Mouse (Mus musculus): ENCODE measurements around the gene Zcchc10. TPM values are rescaled to one million over a fixed set of nuclear protein-coding genes. Genes with fewer than 3 reads are reported as not detected.
"Not testable (repeated sequence)": the region's sequence is repeated elsewhere in the genome, so short reads cannot be mapped to it uniquely, and the experiment has no call there.

Gene Zcchc10
- total RNA-seq (2014; fragmentation: Nextera tagmentation) (18.5 TPM in 2 replicates), total RNA-seq (2017) (7.4 and 10.3 TPM in 2 replicates)

DNA sequence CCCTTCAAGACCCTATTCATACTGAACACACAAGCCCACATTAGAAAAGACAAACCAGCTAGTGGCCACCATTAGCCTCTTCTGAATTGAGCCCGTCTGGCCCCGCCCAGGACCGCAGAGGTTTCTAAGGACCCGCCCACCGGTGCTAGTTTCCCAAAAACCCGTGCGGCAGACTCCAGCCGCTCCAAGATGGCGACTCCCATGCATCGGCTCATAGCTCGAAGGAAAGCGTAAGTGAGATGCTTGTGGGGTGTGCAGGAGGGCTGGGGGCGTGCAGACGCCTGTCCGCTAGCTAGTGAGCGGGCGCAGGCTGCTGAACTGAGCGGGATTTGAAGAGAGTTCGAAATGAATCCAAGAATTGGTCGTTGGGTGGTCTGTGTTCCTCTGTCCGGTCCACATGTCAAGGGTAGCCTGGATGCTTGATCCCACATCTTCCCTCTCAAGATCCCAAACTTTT lies at the start of gene Zcchc10:
Zcchc10 (plus strand) TSS at position 168 of the 457 bp plus-strand sequence.
- peak; percentile 100 for ATAC-seq (replicated peaks; ENCODE audit: poor library complexity, severe bottlenecking)

DNA sequence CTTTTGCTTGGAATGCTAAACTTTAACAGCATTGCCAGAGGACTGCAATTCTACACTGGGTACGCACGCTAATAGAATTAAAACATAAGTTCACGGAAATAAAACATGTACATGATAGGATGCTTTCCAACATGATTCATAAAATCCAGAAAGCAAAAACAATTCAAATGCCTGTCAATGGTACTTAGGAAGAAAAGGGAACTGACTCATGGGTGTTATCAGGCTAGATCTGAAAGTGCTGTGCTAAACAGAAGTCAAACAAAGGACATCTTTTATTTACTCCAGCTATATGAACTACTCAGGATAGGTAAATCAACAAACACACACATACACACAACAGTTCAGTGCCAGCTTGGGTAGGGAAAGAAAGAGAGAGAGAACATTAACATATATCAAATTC lies 49.1 kb upstream of the Zcchc10 start:
- no peak for ATAC-seq (replicated peaks; ENCODE audit: poor library complexity, severe bottlenecking)

DNA sequence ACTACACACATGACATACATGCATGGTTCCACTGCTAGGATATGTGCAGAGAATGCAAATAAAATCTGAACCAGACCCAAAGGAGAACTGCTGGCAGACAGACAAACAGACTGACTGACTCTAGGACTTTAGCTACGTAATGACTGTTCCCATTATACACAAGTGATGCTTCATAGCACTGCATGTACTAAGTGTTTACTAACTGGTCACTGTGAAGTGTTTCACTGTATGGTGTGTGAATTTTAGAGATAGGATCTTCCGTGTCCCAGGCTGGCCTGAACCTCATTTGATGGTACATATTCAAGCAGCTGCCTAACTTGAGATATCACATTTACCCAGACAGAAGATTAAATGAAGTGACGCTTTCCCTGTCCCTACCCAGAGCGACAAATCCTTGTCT lies 46.1 kb upstream of the Zcchc10 start:
- ATAC-seq (replicated peaks; ENCODE audit: poor library complexity, severe bottlenecking), result no peak

DNA sequence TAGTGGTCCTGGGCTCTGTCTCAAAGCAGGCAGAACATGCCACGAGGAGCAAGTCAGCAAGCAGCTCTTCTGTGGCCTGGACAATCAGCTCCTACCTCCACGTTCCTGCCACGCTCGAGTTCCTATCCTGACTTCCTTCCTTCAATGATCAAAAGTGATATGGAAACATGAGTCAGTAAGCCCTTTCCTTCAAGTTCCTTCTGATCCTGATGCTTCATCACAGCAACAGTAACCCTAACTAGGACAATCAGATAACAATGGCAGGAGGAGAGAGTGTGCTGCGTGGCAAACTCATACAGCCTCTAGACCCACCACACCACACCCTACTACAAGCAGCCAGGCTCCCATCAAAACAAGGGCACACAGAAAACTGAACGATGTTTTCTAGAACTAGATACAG lies 38.6 kb upstream of the Zcchc10 start:
- no peak for ATAC-seq (replicated peaks; ENCODE audit: poor library complexity, severe bottlenecking)

DNA sequence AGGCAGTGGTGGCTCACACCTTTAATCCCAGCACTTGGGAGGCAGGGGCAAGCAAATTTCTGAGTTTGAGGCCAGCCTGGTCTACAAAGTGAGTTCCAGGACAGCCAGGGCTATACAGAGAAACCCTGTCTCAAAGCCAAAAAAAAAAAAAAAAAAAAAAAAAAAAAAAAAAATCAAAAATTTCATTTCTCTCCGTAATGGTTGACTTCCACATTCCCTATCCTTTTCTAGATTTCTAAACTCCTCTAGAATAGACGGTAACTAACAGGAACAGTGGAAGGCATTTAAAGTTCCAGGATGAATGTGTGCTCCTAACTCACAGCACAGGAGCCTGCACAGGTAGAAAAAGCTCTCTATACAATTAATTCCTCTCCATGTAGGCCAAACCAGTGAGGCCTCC lies 34.3 kb upstream of the Zcchc10 start:
- not testable (repeated sequence) for ATAC-seq (replicated peaks; ENCODE audit: poor library complexity, severe bottlenecking)

DNA sequence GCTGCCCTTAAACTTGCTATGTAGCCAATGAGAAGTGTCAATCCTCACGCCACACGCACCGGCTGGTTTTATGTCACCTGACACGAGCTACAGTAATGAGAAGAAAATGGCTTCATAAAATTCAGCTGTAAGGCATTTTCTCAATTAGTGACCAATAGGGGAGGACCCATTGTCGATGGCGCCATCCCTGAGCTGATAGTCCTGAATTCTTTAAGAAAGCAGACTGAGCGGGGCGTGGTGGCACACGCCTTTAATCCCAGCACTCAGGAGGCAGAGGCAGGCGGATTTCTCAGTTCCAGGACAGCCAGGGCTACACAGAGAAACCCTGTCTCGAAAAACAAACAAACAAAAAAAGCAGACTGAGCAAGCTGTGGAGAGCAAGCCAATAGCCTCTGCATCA lies 33.6 kb upstream of the Zcchc10 start:
- no peak for ATAC-seq (replicated peaks; ENCODE audit: poor library complexity, severe bottlenecking)

DNA sequence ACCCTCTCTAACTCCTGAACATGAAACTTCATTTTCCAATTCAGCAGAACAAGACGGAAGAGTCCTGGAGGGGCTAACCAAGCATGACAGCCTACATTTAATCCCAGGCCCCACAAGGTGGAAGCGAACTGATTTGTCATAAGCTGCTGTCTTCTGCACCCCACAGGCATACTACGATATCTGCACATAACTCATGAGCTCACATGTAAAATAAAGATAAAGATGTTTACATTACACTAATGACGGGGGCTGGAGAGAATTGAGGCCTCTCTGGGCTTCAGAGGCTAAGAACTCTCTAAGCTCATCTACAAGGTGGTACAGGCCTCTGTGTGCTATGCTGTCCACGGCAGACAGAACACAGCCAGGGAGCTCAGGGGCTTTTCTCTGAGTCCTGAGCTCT lies 30.0 kb upstream of the Zcchc10 start:
- ATAC-seq (replicated peaks; ENCODE audit: poor library complexity, severe bottlenecking), result no peak

DNA sequence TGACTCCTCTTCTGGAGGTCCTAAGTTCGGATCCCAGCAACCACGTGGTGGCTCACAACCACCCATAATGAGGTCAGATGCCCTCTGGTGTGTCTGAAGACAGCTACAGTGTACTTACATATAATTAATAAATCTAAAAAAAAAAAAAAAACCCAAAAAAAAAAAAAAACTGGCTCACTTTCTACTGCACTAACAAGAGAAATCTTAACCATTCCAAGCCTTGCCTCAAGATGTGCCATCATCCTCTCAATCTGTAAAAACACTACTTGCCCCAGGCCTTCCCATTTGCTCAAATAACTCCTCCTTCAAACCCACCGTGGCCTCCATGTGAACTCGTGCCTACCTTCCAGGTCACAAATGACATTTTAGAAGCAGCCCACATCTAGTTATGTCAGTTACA lies 27.6 kb upstream of the Zcchc10 start:
- ATAC-seq (replicated peaks; ENCODE audit: poor library complexity, severe bottlenecking), result no peak

DNA sequence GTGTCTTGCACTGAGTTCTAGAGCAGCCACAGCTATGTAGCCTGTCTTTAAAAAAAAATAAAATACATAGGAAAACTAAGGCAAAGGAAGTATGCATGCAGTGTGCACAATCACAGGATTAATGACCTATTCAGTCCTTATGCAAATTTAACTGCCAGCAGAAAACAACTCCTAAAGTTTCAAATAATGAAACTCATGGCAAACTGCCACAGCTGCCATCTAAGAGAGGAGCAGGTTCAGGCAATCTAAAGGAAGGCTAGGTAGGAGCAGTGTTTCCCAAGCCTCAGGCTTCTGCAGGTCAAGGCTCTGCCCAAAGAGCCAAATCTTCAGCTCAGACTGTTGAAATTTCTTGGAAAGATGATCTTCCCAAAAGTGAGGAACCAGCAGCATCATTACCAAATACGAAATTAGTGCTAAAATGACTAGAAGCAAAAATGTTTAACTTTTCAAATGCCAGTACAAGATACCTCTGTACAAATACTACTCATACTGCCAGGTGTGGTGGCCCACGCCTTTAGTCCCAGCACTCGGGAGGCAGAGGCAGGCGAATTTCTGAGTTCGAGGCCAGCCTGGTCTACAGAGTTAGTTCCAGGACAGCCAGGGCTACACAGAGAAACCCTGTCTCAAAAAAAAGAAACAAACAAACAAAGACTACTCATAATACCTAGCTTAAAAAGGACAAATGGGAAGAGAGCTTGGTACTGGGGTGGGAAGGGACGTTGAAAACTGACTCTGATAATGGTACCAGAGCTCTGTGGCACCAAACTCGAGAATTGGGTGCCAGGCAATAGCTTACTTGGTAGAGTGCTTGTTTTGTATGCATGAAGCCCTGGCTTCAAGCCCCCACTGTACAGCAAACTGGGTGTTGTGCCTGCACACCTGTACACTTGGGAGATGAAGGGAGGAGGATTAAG lies 26.3 kb upstream of the Zcchc10 start:
- no peak for ATAC-seq (replicated peaks; ENCODE audit: poor library complexity, severe bottlenecking)

DNA sequence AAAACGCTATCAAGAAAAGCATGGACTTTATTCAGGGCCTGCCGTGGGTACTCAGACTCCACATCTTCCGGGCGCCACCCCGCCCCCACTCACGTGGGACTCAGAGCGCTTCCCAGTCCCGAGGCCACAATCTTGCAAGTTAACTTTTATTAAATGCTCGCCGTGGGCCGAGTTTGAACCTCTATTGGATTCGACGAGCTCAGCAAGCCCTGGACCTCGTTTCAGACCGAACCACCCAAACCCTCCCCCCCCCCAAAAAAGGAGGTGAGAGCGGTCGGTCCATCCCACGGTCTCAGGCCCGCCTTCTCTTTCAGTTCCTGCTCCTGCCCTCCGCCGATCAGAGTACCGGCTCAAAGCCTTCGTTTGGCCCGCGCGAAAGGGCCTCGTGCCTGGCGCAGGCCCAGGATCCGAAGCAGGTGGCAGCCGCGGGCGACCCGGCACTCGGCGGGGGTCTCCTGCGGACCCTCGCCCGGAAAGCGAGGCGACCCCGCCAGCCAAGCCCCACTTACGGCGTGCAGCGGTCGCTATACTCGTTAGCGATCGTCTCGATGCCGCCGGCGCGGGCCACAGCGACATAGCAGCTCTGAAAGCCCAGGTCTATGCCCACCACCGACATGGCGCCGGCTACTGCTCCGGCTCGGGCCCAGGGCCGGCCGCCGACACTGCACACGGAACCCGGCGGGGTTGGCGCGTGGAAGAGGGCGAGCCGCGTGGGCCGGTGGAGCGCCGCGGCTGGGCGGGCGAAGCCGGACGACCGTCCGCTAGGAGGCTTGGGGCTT lies 24.7 kb upstream of the Zcchc10 start:
- ATAC-seq (replicated peaks; ENCODE audit: poor library complexity, severe bottlenecking), result peak; percentile 40

DNA sequence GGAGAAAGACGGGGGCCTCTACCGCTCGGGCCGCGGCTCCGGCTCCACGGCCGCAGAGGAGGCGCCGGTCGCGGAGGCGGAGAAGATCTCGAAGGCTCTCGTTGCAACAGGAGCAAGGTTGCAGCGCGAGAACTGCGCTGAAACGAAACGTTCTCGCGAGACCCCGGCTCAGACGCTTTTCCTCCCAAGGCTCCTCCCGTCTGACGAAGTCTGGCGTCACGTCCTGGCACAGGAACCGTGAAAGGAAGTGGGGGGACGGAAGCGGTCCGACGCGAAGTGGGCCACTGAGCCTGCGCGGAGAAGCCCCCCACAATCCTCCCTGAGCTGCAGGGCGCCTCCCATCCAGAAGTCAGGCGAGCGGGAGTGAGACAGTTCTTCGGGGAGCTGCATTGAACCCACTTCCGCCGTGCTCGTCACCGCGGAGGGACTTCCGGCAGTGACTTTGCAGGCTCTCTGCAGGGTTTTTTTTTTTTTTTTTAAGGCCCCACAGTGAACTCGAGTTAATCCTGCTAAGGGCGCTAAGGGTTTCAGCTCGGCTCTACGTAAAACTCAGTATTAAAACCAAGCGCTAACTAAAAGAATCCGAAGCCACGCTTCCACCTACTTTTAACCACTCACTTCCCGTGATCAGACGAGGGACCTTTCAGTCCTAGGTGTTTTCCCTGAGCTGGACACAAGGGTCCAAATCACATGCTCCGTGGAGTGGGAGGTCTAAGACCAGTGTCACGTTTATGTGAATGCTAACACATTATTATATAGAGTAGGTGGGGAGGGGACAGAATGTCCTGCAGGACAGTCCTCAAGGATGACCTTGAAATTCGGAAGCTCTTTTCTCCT lies 23.9 kb upstream of the Zcchc10 start, which contains the start of gene Hspa4:
Hspa4 (minus strand) TSS at position 128 of the 837 bp plus-strand sequence.
- peak; percentile 93 for ATAC-seq (replicated peaks; ENCODE audit: poor library complexity, severe bottlenecking)

DNA sequence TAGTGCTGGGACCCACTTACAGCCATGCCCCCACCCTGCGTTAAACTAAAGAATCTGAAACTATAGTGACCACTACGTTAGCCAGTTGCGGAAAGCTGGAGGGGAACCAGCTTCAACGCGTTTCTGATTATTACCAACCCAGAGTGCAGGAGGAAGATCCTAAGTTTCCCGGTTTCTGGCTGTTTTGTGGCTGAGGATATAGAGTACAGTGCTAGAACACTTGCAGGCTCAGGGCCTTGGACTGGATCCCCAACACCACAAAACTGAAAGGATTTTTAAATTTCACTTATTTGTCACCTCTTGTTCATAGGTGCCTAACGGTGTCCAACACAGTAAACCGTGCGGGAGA lies 23.3 kb upstream of the Zcchc10 start:
- no peak for ATAC-seq (replicated peaks; ENCODE audit: poor library complexity, severe bottlenecking)

DNA sequence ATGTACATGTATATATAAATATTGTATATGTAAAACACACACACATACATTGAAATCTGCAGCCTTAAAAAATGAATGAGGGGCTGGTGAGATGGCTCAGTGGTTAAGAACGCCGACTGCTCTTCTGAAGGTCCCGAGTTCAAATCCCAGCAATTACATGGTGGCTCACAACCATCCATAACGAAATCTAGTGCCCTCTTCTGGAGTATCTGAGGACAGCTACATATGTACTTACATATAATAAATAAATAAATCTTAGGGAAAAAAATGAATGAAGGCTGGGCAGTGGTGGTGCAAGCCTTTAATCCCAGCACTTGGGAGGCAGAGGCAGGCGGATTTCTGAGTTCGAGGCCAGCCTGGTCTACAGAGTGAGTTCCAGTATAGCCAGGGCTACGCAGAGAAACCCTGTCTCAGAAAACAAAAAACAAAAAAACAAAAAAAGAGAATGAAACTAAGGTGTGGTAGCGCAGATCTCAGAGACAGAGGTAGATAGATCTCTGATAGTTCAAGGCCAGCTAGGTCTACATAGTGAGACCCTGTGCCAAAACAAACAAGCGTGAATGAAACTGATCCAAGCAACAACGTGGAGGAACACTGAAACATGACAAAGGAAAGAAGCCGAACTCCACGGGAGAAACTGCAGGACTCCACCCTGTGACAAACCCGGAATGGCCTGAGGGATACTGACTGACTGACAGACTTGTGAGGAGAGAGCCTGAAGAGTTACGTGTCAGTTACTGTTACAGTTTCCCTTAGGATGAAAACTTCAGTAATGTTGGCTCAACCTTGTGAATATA lies 20.2 kb upstream of the Zcchc10 start:
- no peak for ATAC-seq (replicated peaks; ENCODE audit: poor library complexity, severe bottlenecking)

DNA sequence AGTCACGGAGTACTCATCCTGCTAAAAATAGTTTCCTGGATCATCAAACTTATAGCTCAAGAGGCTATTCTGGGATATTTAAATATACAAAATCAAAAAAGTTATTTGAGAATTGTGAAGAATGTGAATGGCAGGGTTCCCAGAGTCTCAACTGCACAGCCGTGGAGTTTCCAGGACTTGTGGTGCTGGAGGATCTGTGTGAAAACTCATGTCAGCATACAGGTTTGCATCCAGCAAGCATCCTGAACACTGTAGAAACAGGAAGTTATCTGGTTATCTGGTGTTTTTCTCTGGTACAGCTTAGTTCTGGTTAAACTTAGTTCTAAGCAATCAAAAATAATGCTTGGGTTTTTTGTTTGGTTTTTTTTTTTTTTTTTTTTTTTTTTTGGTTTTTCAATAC lies 17.5 kb upstream of the Zcchc10 start:
- ATAC-seq (replicated peaks; ENCODE audit: poor library complexity, severe bottlenecking), result peak; percentile 33; the same call in 1 of the 2 replicates

DNA sequence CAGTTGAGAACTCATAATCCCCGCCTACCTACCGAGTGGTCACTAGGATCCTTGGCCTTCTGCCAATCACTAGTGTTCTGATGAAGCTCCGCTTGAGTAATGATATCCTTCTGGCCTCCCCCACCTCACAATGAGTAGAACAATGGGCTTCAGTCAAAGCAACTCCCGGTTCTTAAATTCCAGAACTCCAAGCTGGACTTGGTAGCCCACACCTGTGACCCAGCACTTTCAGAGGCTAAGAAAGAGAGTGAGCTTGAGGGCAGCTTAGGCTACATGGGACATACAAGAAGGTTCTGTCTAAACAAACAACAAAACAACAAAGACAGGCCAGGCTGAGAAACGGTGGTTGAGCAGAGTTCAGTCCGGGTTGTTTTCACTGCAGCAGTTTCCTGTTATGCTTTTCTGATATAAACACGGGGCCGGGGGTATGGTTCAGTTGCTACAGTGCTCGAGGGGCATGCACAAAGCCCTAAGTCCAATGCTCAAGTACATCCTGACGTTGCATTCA lies 16.9 kb upstream of the Zcchc10 start:
- ATAC-seq (replicated peaks; ENCODE audit: poor library complexity, severe bottlenecking), result no peak

DNA sequence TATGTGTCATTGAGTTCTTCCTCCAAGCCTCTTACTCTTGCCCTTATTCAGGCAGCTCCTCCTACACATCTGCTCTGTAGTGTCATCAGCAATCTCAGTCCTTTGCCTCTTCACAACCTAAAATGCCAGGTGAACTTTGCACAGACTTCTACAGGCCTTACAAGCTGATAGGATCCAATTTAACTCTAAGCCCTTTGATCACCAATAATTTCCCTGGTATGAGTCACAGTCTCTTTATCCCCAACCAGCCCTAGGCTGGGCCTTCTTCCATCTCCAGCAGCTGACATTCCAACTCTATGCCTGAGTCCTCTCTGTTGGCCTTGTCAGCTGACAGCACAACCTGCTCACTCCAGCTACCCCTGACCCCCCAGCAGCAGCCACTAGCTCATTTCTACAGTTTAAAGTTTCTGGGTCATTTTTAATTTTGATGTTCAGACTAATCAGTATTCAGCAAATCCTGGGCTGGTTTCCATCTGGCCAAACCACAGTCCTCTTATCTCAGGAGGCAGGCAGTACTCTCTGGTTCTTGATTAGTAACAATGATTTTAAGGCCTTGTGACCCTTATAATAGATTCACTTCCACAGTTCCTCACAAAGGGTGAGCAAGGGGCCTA lies 16.1 kb upstream of the Zcchc10 start:
- ATAC-seq (replicated peaks; ENCODE audit: poor library complexity, severe bottlenecking), result peak; percentile 22; the same call in 1 of the 2 replicates

DNA sequence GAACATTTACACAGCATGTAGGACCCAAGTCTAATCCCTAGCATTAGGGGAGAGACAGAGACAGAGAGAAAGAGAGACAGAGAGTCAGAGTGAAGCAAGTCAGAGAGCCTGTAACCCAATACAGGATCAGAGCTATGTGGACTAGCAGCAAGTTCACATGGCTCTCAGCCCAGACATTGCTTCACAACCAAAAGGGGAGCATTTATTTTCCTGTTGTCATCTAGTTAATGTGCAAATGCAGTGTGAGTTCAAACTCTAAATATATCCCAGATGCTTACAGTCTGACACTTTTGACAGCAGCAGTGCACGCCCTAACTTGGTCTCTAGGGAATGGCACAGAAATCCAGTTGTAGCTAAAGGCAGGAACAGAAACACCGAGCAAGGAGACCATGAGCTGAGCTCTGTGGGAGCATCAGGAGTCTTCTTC lies 15.6 kb upstream of the Zcchc10 start:
- peak; percentile 42; the same call in 1 of the 2 replicates for ATAC-seq (replicated peaks; ENCODE audit: poor library complexity, severe bottlenecking)

DNA sequence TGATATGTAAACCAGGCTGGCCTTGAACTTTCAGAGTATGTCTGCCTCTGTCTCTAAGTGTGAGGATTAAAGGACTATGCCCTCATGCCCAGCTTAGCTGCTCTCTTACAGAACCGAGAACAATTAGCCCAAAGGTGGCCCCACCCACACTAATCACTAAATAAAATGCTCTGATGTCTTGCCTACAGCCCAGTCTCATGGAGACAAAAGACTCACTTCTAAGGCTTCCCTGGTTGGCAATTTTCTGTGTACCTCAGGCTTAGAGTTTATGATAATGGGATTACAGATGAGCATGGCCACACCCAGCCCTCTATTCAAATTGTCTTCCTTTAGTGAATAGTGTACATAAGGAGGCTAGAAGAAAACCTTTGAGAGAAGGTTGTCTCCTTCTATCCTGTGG lies 13.1 kb upstream of the Zcchc10 start:
- ATAC-seq (replicated peaks; ENCODE audit: poor library complexity, severe bottlenecking), result no peak

DNA sequence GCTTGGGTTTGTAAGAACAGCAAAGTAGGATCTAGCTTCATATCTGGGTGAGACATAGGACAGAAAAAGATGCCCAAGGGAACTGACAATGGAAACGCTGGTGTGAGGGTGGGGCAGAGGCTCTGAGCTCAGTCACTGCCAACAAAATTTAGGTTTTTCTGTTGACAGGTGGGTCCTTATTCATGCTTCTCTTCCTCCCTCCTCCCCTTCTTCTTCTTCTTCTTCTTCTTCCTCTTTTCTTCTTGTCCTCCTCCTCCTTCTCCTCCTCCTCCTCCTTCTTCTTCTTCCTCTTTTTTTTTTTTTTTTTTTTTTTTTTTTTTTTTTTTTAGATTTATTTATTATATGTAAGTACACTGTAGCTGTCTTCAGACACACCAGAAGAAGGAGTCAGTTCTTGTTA lies 11.7 kb upstream of the Zcchc10 start:
- peak; percentile 22; the same call in 1 of the 2 replicates for ATAC-seq (replicated peaks; ENCODE audit: poor library complexity, severe bottlenecking)
